Mouse (Mus musculus): ENCODE data around the gene Fam234b. TPM values are rescaled to one million over a fixed set of nuclear protein-coding genes. Genes with fewer than 3 reads are reported as not detected.

Fam234b gene
- polyA plus RNA-seq, 1 experiment from 2014 or later = 28.7 TPM

DNA sequence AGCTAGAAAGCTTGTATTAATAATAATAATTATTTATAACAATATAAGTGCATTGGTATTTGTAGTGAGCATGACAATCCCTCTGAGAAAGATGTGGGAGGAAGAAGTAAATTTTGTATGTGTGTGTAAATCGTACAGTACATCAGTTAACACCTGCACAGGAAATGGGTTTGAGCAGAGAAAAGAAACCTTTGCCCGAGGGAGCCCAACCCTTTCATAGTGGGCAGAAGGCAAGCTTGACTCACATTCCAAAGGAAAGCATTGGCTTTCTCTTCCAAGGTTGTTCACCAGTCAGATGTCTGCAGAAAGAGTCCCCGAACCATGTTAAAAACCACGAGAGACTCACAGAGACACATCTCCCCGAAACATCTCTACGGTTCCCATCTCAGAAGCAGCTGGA lies 75.3 kb downstream of the Fam234b start:
- Histone ChIP-seq H3K9me3 (no peaks in the 10 kb centered on the region), H3K27ac (no peak overlapping the region), H3K4me2 (replicated peaks) (no peak overlapping the region), H3K27me3 (no peaks in the 10 kb centered on the region), H3K9ac (no peak overlapping the region), H3K4me1 (no peaks in the 10 kb centered on the region; the same call in 1 of the 2 replicates), H3K36me3 (no peaks in the 10 kb centered on the region), H3K4me3 (no peak overlapping the region)
- no peak for ATAC-seq (ENCODE audit: insufficient number of reproducible peaks, insufficient read depth, low FRiP score, low TSS enrichment)
- 86% methylated on average over 6 of the region's 6 CpGs for WGBS

DNA sequence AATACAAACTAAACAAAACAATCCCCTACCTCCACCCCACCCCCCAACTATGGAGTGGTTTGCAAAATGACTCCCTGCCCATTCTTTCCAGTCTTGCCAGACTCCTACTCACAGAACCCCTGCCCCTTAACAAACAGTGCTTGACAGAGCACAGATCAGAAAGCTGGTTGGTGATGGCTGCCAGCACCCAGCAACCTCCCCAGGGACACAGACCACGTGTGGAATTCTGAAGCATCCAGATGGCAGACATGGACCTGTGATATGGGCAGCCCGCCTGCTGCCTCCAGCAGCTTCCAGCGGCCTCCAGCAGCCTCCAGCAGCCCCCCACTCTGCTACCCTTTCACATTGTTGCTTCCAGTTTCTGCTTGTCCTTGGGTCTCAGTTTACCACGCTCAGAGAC lies 77.5 kb downstream of the Fam234b start:
- Histone ChIP-seq H3K9ac (no peak overlapping the region), H3K9me3 (no peaks in the 10 kb centered on the region), H3K4me2 (replicated peaks) (no peak overlapping the region), H3K27ac (no peak overlapping the region), H3K4me1 (no peaks in the 10 kb centered on the region; the same call in 1 of the 2 replicates), H3K27me3 (no peaks in the 10 kb centered on the region), H3K4me3 (no peak overlapping the region), H3K36me3 (no peaks in the 10 kb centered on the region)
- WGBS = 69% methylated on average over 4 of the region's 4 CpGs
- no peak for ATAC-seq (ENCODE audit: insufficient number of reproducible peaks, insufficient read depth, low FRiP score, low TSS enrichment)

DNA sequence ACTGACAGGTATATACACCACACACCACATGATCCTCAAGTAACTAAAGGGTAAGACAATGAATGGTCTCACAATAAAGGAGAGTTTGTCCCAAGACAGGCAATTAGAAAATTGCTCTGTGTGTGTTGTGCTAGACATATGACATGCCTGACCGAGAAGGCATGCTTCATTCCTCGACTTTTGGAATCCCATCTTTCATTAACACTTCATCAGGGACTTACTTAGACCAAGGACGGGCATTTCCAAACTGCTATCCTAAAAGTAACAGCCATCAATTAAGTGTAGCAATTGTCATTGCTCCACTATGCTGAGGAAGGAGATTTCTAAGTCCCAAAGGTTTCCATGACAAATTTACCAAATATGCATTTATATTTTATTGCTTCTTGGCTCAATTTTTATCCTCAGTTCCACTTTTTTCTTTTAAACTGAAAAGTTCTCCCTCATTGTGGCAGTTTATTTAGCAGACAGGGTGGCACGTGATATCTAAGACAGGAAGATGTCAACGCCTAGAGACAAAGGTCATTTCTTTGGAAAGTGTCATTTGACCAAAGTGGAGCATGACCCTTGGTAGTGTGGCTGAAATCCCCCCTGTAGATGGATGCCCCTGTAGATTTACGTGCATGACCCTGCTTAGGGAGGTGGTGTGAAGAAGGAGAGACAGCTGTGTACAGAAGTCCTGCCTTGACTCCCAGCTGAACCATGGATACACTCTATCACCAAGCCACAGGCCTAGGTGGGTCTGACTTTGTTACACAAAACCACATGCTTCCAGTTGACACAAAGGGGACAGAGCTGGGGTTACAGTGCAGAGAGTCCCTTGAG lies 78.9 kb downstream of the Fam234b start:
- ATAC-seq (ENCODE audit: insufficient number of reproducible peaks, insufficient read depth, low FRiP score, low TSS enrichment) = no peak
- Histone ChIP-seq H3K4me2 (replicated peaks) (no peak overlapping the region), H3K9me3 (no peaks in the 10 kb centered on the region), H3K27me3 (no peaks in the 10 kb centered on the region), H3K36me3 (no peaks in the 10 kb centered on the region), H3K9ac (no peak overlapping the region), H3K4me1 (no peaks in the 10 kb centered on the region), H3K4me3 (no peak overlapping the region), H3K27ac (no peak overlapping the region)
- WGBS = 68% methylated on average over 6 of the region's 6 CpGs

DNA sequence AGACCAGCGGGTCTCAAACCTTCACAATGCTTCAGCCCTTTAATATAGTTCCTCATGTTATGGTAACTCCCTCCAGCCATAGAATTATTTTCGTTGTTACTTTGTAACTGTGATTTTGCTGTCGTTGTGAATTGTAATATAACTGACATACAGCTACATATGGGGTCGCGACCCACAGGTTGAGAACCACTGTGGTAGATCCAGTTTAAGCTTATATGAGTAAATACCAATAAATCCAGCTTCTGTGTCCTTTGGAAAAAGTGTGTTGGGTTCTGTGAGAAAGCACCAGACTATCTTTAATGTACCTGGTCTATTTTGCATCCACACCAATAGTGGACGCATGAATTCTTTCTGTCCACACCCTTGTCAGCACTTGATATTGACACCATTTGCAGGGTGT lies 80.5 kb downstream of the Fam234b start:
- Histone ChIP-seq H3K4me1 (no peaks in the 10 kb centered on the region), H3K27me3 (no peaks in the 10 kb centered on the region), H3K9ac (no peak overlapping the region), H3K27ac (no peak overlapping the region), H3K4me3 (no peak overlapping the region), H3K9me3 (no peaks in the 10 kb centered on the region), H3K4me2 (replicated peaks) (no peak overlapping the region), H3K36me3 (no peaks in the 10 kb centered on the region)
- ATAC-seq (ENCODE audit: insufficient number of reproducible peaks, insufficient read depth, low FRiP score, low TSS enrichment) = no peak
- WGBS = 81% methylated on average over 6 of the region's 6 CpGs

DNA sequence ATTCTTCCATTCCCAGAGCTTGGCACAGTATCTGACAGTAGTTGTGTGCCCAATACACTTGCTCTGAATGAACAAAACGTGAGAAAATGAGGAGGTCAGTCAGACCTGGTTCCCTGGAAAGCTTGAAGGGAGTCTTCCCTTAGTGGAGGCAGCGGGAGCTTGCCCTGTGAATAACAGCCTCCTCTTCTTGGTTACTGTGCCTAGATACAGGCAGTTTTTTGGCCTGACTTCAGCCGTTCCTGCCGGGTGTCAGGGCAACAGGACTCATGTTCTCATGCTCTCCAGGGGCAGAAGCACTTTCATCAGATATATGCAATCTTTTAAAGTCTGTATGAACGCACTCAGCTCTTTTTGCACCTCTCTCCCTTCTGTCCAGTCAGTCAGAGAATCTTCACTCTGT lies 81.5 kb downstream of the Fam234b start:
- H3K36me3 ChIP-seq = no peaks in the 10 kb centered on the region
- WGBS = 69% methylated on average over 5 of the region's 5 CpGs
- no peak overlapping the region for H3K27ac ChIP-seq
- H3K27me3 ChIP-seq = no peaks in the 10 kb centered on the region
- no peak overlapping the region for H3K4me2 ChIP-seq (replicated peaks)
- H3K9ac ChIP-seq = no peak overlapping the region
- no peak for ATAC-seq (ENCODE audit: insufficient number of reproducible peaks, insufficient read depth, low FRiP score, low TSS enrichment)
- no peaks in the 10 kb centered on the region for H3K4me1 ChIP-seq
- H3K4me3 ChIP-seq = no peak overlapping the region
- no peaks in the 10 kb centered on the region for H3K9me3 ChIP-seq

DNA sequence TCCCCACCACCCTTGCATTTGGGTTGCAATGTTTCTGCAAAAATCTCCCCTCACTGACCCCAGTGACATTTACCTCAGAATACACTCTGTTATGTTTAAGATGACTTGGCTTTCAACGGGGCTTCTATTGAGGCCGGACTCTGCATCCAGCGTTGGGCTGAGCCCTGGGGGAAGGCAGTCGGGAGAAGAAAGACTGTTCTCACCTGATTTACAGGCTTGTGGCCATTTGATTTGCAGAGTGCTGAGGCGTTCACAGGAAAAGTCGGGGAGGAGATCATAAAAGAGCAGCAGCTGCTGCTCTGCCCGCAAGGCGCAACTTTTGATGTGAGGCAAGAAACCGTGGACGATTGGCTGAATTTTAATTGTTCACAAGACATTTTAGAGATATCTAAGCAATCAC lies 82.1 kb downstream of the Fam234b start:
- no peak overlapping the region for H3K4me3 ChIP-seq
- H3K36me3 ChIP-seq = no peaks in the 10 kb centered on the region
- no peak overlapping the region for H3K27ac ChIP-seq
- ATAC-seq (ENCODE audit: insufficient number of reproducible peaks, insufficient read depth, low FRiP score, low TSS enrichment) = no peak
- H3K9ac ChIP-seq = no peak overlapping the region
- H3K4me1 ChIP-seq = no peaks in the 10 kb centered on the region
- H3K4me2 ChIP-seq (replicated peaks) = no peak overlapping the region
- no peaks in the 10 kb centered on the region for H3K9me3 ChIP-seq
- WGBS = 47% methylated on average over 10 of the region's 10 CpGs
- no peaks in the 10 kb centered on the region for H3K27me3 ChIP-seq

DNA sequence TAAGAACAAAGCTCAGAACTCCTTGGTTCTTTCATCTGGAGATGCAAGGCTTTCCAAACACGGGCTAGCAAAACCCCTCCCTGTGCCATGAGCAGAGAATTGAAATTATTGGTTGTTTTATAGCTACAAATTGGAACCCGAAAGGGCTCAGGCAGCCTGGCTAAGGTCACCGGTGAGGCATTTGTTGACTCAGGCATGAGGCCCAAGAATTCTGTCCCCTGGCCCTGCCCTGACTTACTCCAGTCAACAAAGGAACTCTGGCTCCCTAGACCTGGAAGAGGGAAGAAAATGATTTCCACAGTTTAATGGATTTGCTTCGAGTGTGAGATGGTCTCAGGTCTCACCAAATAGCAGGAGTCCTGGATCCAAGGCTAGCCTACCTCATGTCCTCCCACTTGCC lies 94.6 kb downstream of the Fam234b start:
- Histone ChIP-seq H3K4me2 (replicated peaks) (no peak overlapping the region), H3K36me3 (no peaks in the 10 kb centered on the region), H3K27ac (no peak overlapping the region), H3K4me1 (peaks cover 8% of the 10 kb centered on the region; the same call in 1 of the 2 replicates), H3K27me3 (no peaks in the 10 kb centered on the region), H3K9ac (no peak overlapping the region), H3K4me3 (no peak overlapping the region), H3K9me3 (no peaks in the 10 kb centered on the region)
- ATAC-seq (ENCODE audit: insufficient number of reproducible peaks, insufficient read depth, low FRiP score, low TSS enrichment) = no peak
- WGBS = 62% methylated on average over 4 of the region's 4 CpGs

DNA sequence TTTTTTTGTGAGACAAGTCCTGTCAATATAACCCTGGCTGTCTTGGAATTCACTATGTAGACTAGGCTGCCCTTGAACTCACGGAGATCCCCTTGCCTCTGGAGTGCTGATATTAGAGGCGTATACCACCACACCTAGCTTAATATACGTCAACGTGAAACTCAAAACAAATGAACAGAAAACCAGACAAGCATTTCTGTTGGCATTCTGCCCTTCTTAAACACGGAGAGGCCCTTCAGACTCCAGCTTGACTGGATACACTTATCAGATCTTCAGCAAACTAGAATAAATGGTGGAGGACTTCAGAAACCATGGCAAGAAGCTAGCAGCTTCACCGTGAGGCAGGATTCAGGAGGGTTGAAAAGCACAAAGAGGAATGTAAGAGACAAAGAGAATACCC lies 96.4 kb downstream of the Fam234b start:
- H3K27me3 ChIP-seq = no peaks in the 10 kb centered on the region
- no peak overlapping the region for H3K4me2 ChIP-seq (replicated peaks)
- no peak overlapping the region for H3K9ac ChIP-seq
- no peak overlapping the region for H3K4me3 ChIP-seq
- no peak overlapping the region for H3K27ac ChIP-seq
- no peaks in the 10 kb centered on the region for H3K9me3 ChIP-seq
- H3K36me3 ChIP-seq = no peaks in the 10 kb centered on the region
- WGBS = 76% methylated on average over 6 of the region's 6 CpGs
- no peak for ATAC-seq (ENCODE audit: insufficient number of reproducible peaks, insufficient read depth, low FRiP score, low TSS enrichment)
- H3K4me1 ChIP-seq = peaks cover 8% of the 10 kb centered on the region; the same call in 1 of the 2 replicates

Other genes starting within 250 kb of the Fam234b start
- gene Apold1, start 216.3 kb upstream of the Fam234b start, polyA plus RNA-seq (2016; fragmentation: Nextera tagmentation; extraction: Ambion mirVana) = 4.5 and 4.7 TPM in 2 replicates
- 111 and 113 TPM in 2 replicates for gene Ddx47, start 186.4 kb upstream of the Fam234b start, polyA plus RNA-seq (2016; fragmentation: Nextera tagmentation; extraction: Ambion mirVana)
- gene Gprc5a, start 132.3 kb upstream of the Fam234b start, polyA plus RNA-seq (2016; fragmentation: Nextera tagmentation; extraction: Ambion mirVana) = 2.2 and 2.5 TPM in 2 replicates
- not detected in 2 replicates for gene Gprc5d, start 79.7 kb upstream of the Fam234b start, polyA plus RNA-seq (2016; fragmentation: Nextera tagmentation; extraction: Ambion mirVana)
- 6.8 and 7.3 TPM in 2 replicates for gene Hebp1, start within 50 bp of the Fam234b start, polyA plus RNA-seq (2016; fragmentation: Nextera tagmentation; extraction: Ambion mirVana)
- 0.45 TPM in 1 of 2 replicates, not detected in the other for gene Gsg1, start 56.4 kb downstream of the Fam234b start, polyA plus RNA-seq (2016; fragmentation: Nextera tagmentation; extraction: Ambion mirVana)
- not detected in 2 replicates for gene Pbp2, start 112.4 kb downstream of the Fam234b start, polyA plus RNA-seq (2016; fragmentation: Nextera tagmentation; extraction: Ambion mirVana)
- gene Emp1, start 164.6 kb downstream of the Fam234b start, polyA plus RNA-seq (2016; fragmentation: Nextera tagmentation; extraction: Ambion mirVana) = 28.8 and 30.4 TPM in 2 replicates